Mouse (Mus musculus) CH12F3 (cell line): ENCODE data around the gene BC028528.
"Not testable (repeated sequence)": the region's sequence is repeated elsewhere in the genome, so short reads cannot be mapped to it uniquely, and the experiment has no call there.

Experiments
- in situ Hi-C: fragments of 300-500 bp; cut with MboI; formaldehyde crosslinking; loops from 2 replicates; pipeline ENCODE4 v1.14.3; 2020; ENCODE audit warnings: low sequenced_read_pairs

The BC028528 gene

GRCm38 (mm10) chr3:95905940-95906492 lies 14.2 kb upstream of the BC028528 start:
- in situ Hi-C loops: no loop called here

GRCm38 (mm10) chr3:95905146-95905939 lies 13.5 kb upstream of the BC028528 start:
- in situ Hi-C loops: no loop called here

- in situ Hi-C loops: no loop called here
Observed at GRCm38 (mm10) chr3:95904568-95904967, 12.8 kb upstream of the BC028528 start, which contains the start of gene Car14. Gene Car14 (minus strand): TSS chr3:95904691.

- in situ Hi-C loops: no loop called here
Observed at GRCm38 (mm10) chr3:95903753-95904502, 12.1 kb upstream of the BC028528 start.

- in situ Hi-C loops: no loop called here
Observed at GRCm38 (mm10) chr3:95902643-95903042, 10.8 kb upstream of the BC028528 start.

GRCm38 (mm10) chr3:95902373-95902625 lies 10.5 kb upstream of the BC028528 start:
- in situ Hi-C loops: no loop called here

- in situ Hi-C loops: no loop called here
Observed at GRCm38 (mm10) chr3:95901616-95902372, 10.0 kb upstream of the BC028528 start.

GRCm38 (mm10) chr3:95899800-95900524 lies 8.2 kb upstream of the BC028528 start:
- in situ Hi-C loops: no loop called here

GRCm38 (mm10) chr3:95895501-95895900 lies 3.7 kb upstream of the BC028528 start:
- in situ Hi-C loops: not testable (repeated sequence)

- in situ Hi-C loops: no loop called here
Observed at GRCm38 (mm10) chr3:95894317-95895160, 2.7 kb upstream of the BC028528 start.

- in situ Hi-C loops: not testable (repeated sequence)
Observed at GRCm38 (mm10) chr3:95893606-95894316, 2.0 kb upstream of the BC028528 start, which contains the start of gene Aph1a. Gene Aph1a (plus strand): TSS chr3:95893969.

- in situ Hi-C loops: no loop called here
Observed at GRCm38 (mm10) chr3:95893126-95893525, 1.3 kb upstream of the BC028528 start.

- in situ Hi-C loops: no loop called here
Observed at GRCm38 (mm10) chr3:95892066-95893052, 554 bp upstream of the BC028528 start.

GRCm38 (mm10) chr3:95889664-95890063 lies 2.1 kb downstream of the BC028528 start:
- in situ Hi-C loops: no loop called here

- in situ Hi-C loops: no loop called here
Observed at GRCm38 (mm10) chr3:95887596-95887995, 4.2 kb downstream of the BC028528 start.

GRCm38 (mm10) chr3:95884400-95884799 lies 7.4 kb downstream of the BC028528 start:
- in situ Hi-C loops: no loop called here

GRCm38 (mm10) chr3:95882816-95883425 lies 8.9 kb downstream of the BC028528 start:
- in situ Hi-C loops: no loop called here
